Mouse (Mus musculus): ENCODE measurements at regions not wholly inside any gene's neighbourhood (a gene's known extent, or its start where the extent isn't known, plus 50 kb on each side); places are given as distances from the start of the nearest gene placed in this dataset.

- no peak for DNase-seq (ENCODE audit: low spot score in 2 of 2)
Observed at GRCm38 (mm10) chr2:43437251-43437650, 117.9 kb upstream of the Kynu start.

GRCm38 (mm10) chr2:43455158-43455873, 99.8 kb upstream of the Kynu start:
- no peak for DNase-seq (ENCODE audit: low spot score in 2 of 2)

- no peak for DNase-seq (ENCODE audit: low spot score in 2 of 2)
Observed at GRCm38 (mm10) chr2:43469161-43469560, 86.0 kb upstream of the Kynu start.

- DNase-seq (ENCODE audit: low spot score in 2 of 2) = no peak
Observed at GRCm38 (mm10) chr2:43469893-43470292, 85.2 kb upstream of the Kynu start.

- no peak for DNase-seq (ENCODE audit: low spot score in 2 of 2)
Observed at GRCm38 (mm10) chr2:43478494-43478893, 76.6 kb upstream of the Kynu start.

- no peak for DNase-seq (ENCODE audit: low spot score in 2 of 2)
Observed at GRCm38 (mm10) chr2:43479871-43480270, 75.3 kb upstream of the Kynu start.

Measured in cerebellum, postnatal 4 days (tissue).